Mouse (Mus musculus) induced T-regulatory cell, adult 2 months (primary cell): Measurements from ENCODE around the gene Defb39.

Experiments used
- DNase-seq: peaks from one replicate; pipeline ENCODE4 v3.0.0-alpha.2; 2012; ENCODE audit warnings: low read depth

Defb39 gene

GRCm38 (mm10) chr8:19064710-19065109 lies at the start of gene Defb39:
Defb39 (minus strand) TSS chr8:19064810.
- DNase-seq = no peak

- DNase-seq = no peak
These were observed 1.4 kb upstream of the Defb39 start for GRCm38 (mm10) chr8:19066013-19066412.

GRCm38 (mm10) chr8:19062891-19063290 lies 1.7 kb downstream of the Defb39 start:
- no peak for DNase-seq

- no peak for DNase-seq
These were observed 19.4 kb downstream of the Defb39 start for GRCm38 (mm10) chr8:19045242-19045641.

- no peak for DNase-seq
These were observed 38.1 kb downstream of the Defb39 start, which contains the start of gene Defb38 for GRCm38 (mm10) chr8:19026466-19026865. Defb38 (minus strand) TSS chr8:19026566.
